Mouse (Mus musculus) urinary bladder, adult 2 months (tissue): Measurements from ENCODE around the gene Arntl. TPM values are rescaled to one million over a fixed set of nuclear protein-coding genes. Genes with fewer than 3 reads are reported as not detected.
A peak's percentile ranks its signal among the peaks of the same experiment; 100 is the strongest.
"Not testable (repeated sequence)": the region's sequence is repeated elsewhere in the genome, so short reads cannot be mapped to it uniquely, and the experiment has no call there.

ENCODE experiments used
- DNase-seq: peaks from one replicate; pipeline ENCODE4 v3.0.0; 2022; ENCODE audit warnings: low spot score
- polyA plus RNA-seq: library from polyadenylated mRNA; depleted of rRNA; stranded (reverse); fragments of >200 nt; gene quantifications from 2 replicates; pipeline ENCODE4 v1.2.3, GENCODE M21; 2012

The Arntl gene
- polyA plus RNA-seq, 1 experiment: 3.1 TPM

DNA sequence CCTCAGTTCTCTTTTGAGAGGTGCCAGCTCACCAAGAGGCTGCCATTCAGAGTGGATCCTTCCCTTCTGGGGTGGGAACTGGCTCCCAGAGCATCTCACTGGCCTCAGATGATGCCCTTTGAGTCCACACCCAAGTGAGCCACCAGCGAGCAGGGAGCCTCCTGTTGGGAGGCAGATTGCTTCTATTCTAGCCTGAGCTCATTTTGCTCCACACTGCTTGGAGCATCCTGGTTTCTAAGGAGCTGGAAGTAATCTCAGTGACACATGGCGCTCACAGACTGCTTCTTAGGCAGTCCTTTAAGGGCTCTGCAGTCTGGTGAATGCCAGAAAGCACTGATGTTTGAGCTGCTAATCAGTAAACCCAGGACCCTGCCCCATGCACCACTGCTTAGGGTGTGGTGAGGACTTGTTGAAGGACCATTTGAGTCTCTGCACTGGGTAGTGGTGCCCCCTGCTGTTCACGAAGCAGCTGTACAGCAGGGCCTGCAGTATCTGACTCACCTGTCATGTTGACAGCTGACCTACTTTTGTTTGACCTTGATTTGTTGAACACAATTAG lies 43.2 kb downstream of the Arntl start:
- no peak for DNase-seq

- DNase-seq: no peak
These were observed 43.7 kb downstream of the Arntl start for GRCm38 (mm10) chr7:113251001-113251400.

- DNase-seq: no peak
These were observed 44.3 kb downstream of the Arntl start for GRCm38 (mm10) chr7:113251554-113251953.

DNA sequence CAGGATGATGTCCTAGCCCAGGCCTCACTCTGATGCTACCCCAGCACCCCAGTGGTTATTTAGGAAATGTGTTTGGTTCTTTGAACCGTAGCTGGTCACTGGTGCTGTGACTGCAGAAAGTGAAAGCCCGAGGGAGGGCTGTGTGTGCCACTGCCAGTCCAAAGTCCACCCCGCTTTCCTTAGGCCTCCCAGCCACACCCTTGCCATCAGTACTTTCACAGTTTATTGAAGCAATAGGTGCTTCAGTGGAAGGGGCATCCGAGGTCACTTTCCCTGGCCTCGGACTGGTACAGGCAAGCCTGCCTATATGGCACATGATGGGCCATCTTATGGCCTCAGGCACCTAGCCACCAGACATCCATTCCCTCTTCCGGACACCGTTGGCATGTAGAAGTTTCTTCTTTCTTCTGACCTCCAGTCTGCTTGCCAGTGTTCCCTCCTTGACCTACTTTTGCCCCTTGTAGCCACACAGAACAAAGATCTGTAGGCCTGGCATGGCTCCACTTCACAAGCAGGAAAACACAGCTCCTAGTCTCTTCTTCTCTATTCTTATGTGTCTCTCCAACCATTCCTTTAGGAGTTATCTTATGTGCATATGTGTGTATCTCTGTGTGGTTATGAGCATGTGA lies 46.6 kb downstream of the Arntl start:
- DNase-seq: no peak

DNA sequence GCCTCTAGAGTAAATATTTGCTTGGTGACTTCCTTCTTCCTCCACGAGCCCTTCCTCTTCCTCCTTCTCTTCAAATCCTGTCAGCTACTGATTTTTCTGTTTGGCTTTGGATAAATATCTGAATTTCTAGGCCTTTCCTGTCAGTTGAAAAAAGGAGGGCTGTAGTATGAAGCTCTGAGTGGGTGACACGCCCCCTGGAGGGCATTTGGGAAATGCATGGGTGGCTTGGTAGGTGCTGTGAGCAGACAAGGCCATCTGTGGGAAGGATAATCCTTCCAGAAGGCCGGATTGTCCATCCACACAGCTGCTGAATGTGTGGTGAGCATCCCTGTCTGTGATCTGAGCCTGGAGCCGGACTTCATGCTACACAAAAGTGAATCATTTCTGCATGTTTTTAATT lies 48.8 kb downstream of the Arntl start:
- DNase-seq: no peak

DNA sequence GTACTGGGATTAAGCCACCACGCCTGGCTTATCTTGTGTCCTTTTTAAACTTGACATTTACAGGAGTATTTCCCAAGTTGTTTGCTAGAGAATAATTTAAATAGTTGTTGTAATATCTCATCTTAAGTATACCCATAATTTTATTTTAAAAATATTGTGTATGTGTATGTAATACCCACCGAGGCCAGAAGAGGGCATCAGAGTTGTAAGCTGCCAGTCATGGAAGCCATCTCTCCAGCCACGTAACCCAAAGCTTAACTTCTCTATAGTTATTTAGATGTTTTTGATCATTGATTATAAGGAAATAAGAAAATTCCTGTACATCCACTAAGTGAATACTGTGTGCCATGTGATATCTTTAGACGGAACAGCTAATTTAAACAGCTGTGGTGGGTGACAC lies 51.2 kb downstream of the Arntl start:
- DNase-seq: no peak

DNA sequence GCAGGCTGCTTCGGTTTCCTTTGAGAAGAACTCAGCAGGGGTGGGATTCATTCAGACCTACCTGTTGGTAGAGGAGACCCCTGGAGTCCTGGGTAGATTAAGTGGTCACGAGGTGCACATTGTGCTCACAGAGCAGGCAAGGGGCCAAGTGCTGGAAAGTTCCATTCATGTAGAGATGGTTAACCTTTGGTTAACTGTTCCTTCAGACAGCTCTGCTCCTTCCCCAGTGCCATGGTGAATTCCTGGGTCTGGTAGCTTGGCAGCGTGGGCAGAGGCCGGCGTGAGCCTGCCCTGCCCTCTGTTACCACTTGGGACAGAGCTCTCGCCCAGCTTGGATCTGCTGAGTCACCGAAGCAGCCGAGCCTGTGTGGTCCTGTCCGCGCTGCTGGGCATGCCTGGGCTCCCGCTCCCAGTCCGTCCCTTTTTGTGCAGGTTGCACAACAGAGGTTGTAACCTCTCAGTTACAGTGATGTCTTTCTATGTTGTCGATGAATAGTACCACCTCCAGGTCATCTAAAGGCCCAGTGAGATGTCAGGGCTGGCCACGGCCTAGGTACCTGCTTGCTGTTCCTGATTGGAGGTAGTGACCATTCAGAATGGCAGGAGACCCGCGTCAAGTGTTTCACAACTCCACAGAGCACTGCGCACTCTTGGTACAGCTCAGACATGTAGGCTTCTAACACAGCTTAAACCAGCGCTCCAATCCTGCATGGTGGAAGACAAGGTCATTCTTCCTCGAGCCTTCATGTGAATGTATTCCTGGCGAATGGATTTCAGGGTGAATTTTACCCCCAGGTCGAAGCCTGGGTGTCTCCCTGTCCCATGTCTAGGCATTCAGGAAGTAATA lies 53.3 kb downstream of the Arntl start:
- peak; percentile 59 for DNase-seq

DNA sequence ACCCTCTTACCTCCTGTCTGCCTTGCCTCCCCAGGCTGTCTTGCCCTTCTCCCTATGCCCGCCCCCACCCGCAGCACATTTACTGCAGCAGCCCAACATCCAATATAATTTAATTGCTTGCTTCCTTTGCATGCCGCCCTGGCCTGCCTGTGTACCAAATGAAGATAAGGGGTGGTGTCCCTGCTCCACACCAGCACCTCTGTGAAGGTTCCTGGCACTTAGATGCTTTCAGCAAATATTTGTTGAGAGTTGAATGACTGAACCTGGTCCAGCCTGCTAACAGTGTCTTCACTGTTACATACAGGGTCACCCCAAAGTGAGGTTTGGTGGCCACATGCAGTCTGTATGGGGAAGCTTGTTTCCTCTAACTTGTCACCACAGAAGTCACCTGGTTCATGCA lies 54.4 kb downstream of the Arntl start:
- DNase-seq: no peak

- not testable (repeated sequence) for DNase-seq
These were observed 55.5 kb downstream of the Arntl start for GRCm38 (mm10) chr7:113262510-113263467.

- no peak for DNase-seq
These were observed 56.7 kb downstream of the Arntl start for GRCm38 (mm10) chr7:113263990-113264389.

DNA sequence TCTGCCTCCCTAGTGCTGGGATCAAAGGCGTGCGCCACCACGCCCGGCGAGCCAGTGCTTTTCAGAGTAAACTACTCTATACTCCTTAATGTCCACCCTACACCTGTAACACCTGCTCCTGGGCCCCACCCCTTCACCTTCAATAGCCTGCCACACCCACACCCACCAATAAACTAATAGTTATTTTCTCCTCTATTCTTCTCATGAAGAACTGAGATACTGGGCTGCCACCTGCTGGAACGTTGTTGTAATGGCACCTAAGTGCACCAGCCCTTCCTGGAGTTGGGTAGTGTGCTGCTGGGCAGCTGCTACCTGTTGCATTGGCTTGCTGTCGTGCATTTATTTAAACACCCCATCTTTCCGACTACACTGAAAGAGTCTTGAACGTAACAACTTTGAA lies 61.0 kb downstream of the Arntl start:
- DNase-seq: peak; percentile 41

DNA sequence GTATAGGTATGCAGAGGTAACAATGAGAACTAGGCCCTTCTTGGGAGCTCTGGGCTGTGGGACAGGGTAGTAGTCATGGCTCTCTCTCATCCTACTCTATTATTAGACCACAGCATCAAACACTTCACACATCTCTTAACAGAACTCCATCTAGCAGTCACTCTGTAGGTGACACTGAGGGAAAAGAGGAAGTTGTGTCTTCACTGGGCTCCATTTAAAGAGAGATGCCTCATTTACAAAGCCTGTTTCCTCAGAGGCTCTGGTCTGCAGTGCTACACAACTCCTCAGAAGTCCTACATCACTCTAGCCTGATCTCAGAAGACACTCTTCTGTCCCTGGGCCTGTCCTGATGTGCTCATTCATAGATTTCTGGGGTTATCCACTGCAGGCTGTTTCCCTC lies 61.8 kb downstream of the Arntl start:
- DNase-seq: no peak

- DNase-seq: no peak
These were observed 62.7 kb downstream of the Arntl start for GRCm38 (mm10) chr7:113269921-113270320.

DNA sequence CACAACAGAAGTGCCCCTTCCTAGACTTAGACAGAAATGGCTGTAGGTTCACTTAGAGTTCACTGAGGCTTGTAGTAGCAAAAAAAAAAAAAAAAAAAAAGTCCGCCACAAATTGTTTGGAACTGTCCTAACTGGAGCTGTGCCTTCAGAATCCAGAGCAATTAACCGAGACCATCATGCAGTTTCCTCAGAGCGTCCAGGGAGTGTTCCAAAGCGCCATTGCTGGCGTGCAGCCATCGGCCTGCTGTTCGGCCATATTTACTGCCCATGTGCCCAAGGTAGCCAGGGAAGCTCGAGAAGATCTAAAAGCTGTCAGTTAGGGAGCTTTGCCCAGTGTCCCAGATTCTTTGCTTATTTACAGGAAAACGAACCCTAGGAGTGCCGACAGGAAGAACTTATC lies 63.3 kb downstream of the Arntl start:
- DNase-seq: no peak

DNA sequence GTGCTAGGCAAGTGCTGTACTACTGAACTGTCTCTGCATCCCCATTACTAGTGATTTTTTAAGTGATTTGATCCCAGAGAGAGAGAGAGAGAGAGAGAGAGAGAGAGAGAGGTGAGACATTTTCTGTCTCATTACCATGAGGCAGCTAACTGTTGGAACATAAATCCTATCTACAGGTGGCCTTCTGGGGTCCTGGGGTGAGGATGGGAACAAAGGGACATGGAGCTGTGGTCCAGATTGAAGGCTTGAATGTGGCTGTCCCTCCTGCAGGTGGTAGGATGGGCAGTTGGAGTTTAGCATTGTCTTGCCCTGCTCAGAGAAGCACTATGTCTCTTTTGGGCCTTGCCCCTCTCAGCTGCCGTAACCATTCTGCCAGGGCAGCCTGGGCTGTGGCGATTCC lies 63.7 kb downstream of the Arntl start:
- no peak for DNase-seq

GRCm38 (mm10) chr7:113272338-113272997 lies 65.2 kb downstream of the Arntl start:
- DNase-seq: no peak

DNA sequence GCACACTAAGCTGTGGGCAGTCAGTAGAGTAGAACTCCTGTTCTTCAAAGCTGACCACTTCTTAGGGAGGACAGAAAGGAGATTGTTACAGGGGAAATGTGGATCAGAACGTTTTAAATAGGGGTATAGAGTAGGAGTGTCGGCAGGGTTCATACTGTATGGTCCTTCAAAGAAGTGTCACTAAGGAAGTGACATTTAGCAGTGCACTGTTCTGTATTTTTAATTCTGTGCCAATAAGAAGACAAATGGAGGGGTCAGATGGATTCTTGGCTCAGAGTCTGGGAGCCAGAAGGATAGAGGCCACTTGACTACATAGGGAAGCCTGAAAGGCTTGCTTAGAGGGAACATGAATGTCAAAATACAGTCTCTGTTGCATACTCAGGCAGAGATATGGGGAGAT lies 70.0 kb downstream of the Arntl start:
- no peak for DNase-seq

- DNase-seq: no peak
These were observed 71.2 kb downstream of the Arntl start for GRCm38 (mm10) chr7:113278493-113278892.

DNA sequence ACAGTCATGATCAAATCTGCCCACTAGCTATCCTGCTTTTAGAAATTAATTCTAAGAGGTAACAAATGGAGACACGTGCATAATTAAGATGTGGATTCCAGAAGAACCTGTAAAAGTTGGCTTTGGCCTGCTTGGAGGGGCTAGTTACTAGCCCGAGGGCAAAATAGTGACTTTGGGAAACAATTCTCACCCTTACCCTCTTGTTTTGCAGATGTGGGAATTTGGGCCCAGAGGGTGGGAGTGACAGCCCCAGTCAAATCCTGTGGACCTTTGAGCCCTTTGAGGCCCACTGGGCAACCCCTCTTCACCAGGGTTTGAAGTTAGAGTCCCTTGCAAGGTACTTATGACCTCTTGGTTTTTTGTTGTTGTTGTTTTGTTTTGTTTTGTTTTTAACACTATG lies 72.0 kb downstream of the Arntl start:
- DNase-seq: no peak

DNA sequence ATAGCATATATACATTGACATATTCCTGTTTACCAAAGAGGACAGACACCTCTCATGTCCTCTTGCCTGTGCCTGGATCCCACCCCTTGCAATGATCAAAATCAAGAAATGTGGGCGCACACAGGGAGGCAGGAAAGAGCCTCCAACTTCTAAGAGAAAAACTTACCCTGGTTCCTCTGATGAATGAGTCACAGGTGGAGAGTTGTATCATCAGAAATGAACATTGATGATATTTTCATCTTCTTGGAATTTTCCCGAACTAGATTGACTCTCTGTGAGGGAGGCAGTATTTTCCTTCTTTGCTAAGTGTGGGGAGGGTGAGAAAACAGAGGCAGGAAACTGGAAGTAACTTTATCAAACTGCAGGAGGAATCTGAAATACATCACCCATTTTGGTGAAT lies 78.1 kb downstream of the Arntl start:
- DNase-seq: no peak

- no peak for DNase-seq
These were observed 81.9 kb downstream of the Arntl start for GRCm38 (mm10) chr7:113289211-113289610.
